8 mouse cellular contexts compared by ENCODE assay signal in the genomic region with DNA sequence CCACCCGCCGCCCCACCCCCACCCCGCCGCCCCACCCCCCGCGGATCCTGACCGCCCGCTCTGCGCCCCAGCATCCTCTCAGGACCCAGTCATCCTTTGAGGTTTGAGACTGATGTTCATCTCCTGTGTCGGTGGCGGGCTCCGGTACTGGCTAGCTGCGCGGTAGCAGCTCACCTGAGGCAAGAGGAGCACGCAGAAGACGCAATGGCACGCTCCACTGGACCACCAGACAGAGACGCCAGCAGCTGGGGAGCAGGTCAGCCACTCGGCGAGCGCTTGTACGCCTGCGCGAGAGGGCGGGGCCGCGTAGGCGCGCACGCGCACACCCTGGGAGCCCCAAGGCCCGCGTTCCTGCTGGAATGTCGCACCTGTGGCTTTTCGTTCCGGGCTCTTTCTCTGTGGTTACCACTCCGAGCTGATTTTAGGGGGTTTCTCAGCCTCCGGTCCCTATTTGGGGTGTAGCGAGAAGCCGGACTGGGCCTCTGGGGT. TPM values are rescaled to one million over a fixed set of nuclear protein-coding genes. Genes with fewer than 3 reads are reported as not detected.
DNase-seq lines count a peak whose midpoint lies in the region; ATAC-seq lines count a peak whose summit lies in the region.

A gene (plus strand): TSS at position 305 of the 489 bp plus-strand sequence.

- peak within 1 kb of the TSS; percentile 89 for H3K27ac ChIP-seq in hindbrain, embryonic 14.5 days

- H3K4me3 ChIP-seq in hindbrain, embryonic 14.5 days (replicated peaks; ENCODE audit: low read length), result peak within 1 kb of the TSS; percentile 66

- H3K27me3 ChIP-seq in hindbrain, embryonic 14.5 days (ENCODE audit: control insufficient read depth, insufficient read depth, low read length), result no peaks in the 10 kb centered on the region

- H3K4me1 ChIP-seq in hindbrain, embryonic 14.5 days (replicated peaks; ENCODE audit: control insufficient read depth, insufficient read depth, low read length), result peaks cover 25% of the 10 kb centered on the region

- H3K9me3 ChIP-seq in hindbrain, embryonic 14.5 days (ENCODE audit: control insufficient read depth, low read length), result no peaks in the 10 kb centered on the region

- DNase-seq in NIH3T3 (ENCODE audit: low read depth), result peak; percentile 93
- peak; percentile 97 for DNase-seq in cerebellum, postnatal 10 days
- DNase-seq in frontal cortex, postnatal 14 days (ENCODE audit: low spot score in 2 of 2), result peak; percentile 87 to 91
- peak; percentile 93 for DNase-seq in hindbrain, embryonic 14.5 days (ENCODE audit: low spot score)
- DNase-seq in layer of hippocampus, postnatal 36 days, result peak; percentile 93
- peak; percentile 91 for DNase-seq in lung, postnatal 36 days
- DNase-seq in retina, postnatal 1 day, result peak; percentile 93
- peak; percentile 88 to 90 for DNase-seq in urinary bladder, adult 18-20 months (ENCODE audit: low spot score in 2 of 2)

- 1% methylated on average over 40 of the region's 40 CpGs for WGBS in hindbrain, embryonic 14.5 days

- peak within 1 kb of the TSS; percentile 79 for H3K9ac ChIP-seq in hindbrain, embryonic 14.5 days

- ATAC-seq in hindbrain, embryonic 14.5 days (ENCODE audit: low FRiP score), result peak; percentile 96

- H3K36me3 ChIP-seq in hindbrain, embryonic 14.5 days (replicated peaks; ENCODE audit: control insufficient read depth, insufficient read depth), result peaks cover 43% of the 10 kb centered on the region

- H3K4me2 ChIP-seq in hindbrain, embryonic 14.5 days (replicated peaks), result peak within 1 kb of the TSS; percentile 91

RNA-seq across cellular contexts. Expression of the gene that starts here (rescaled TPM):
- polyA plus RNA-seq in hindbrain, embryonic 14.5 days (2014; fragmentation: Nextera tagmentation; extraction: Ambion mirVana), result 17.6 and 19.8 TPM in 2 replicates
- 10 to 100 TPM; 25.2 to 25.9 TPM for total RNA-seq in layer of hippocampus, postnatal 36 days (2021)

Comparison
In these comparisons a context has a peak if more than half of its experiments do, and no peak if none do; other contexts are left out.
1. Peak in every context shown above with its lines: DNase-seq, ATAC-seq, H3K4me3 ChIP-seq and H3K27ac ChIP-seq.